Mouse (Mus musculus) spleen, adult 2 months (tissue): Measurements from ENCODE around the gene Pex7. TPM values are rescaled to one million over a fixed set of nuclear protein-coding genes. Genes with fewer than 3 reads are reported as not detected.

Source experiments
- DNase-seq, 2 experiments: peaks; one replicate each; pipeline versions ENCODE4 v3.0.0 to v3.0.0-alpha.2; 2012 to 2021; ENCODE audit warnings: low spot score in 2 of 2, low read depth in 1 of 2
- H3K27ac ChIP-seq: fragments of 200-500 bp; 2 replicates; pipeline ENCODE4 v1.5.1; 2012; ENCODE audit warnings: low read length, inconsistent platforms; ENCODE audit not compliant: insufficient read depth
- H3K27me3 ChIP-seq: fragments of 200-500 bp; 2 replicates; pipeline ENCODE4 v1.6.1; 2012; ENCODE audit warnings: mild to moderate bottlenecking, moderate library complexity, low read length, inconsistent platforms; ENCODE audit not compliant: control insufficient read depth, insufficient read depth
- H3K36me3 ChIP-seq: fragments of 200-500 bp; 2 replicates; pipeline ENCODE4 v1.6.1; 2012; ENCODE audit warnings: mild to moderate bottlenecking, low read length, inconsistent platforms; ENCODE audit not compliant: control insufficient read depth, insufficient read depth
- H3K4me1 ChIP-seq: fragments of 200-500 bp; 2 replicates; pipeline ENCODE4 v1.6.1; 2011; ENCODE audit warnings: inconsistent platforms; ENCODE audit not compliant: control insufficient read depth, insufficient read depth, insufficient read length
- H3K4me3 ChIP-seq: fragments of 200-500 bp; 2 replicates; pipeline ENCODE4 v1.5.1; 2011; ENCODE audit warnings: mild to moderate bottlenecking, inconsistent platforms; ENCODE audit not compliant: insufficient read depth, insufficient read length; ENCODE audit errors: extremely low read depth
- CTCF ChIP-seq: fragments of 200-500 bp; IDR thresholded peaks from 2 replicates; pipeline ENCODE4 v1.5.1; 2011; ENCODE audit warnings: mild to moderate bottlenecking, inconsistent platforms; ENCODE audit not compliant: insufficient read depth, insufficient read length, insufficient replicate concordance; ENCODE audit errors: extremely low read depth
- POLR2A ChIP-seq: fragments of 200-500 bp; IDR thresholded peaks from 2 replicates; pipeline ENCODE4 v1.6.1; 2011; ENCODE audit warnings: low read depth, low read length, inconsistent platforms
- WGBS: fragments of 180-500 bp; shearing (Covaris S2); methylation state at CpG from one replicate; pipeline ENCODE4 v1.1.7; 2018; 5-methylcytosine and 5-hydroxymethylcytosine counted together
- polyA plus RNA-seq: library from polyadenylated mRNA; depleted of rRNA; stranded (reverse); fragments of >200 nt; gene quantifications from 2 replicates; pipeline ENCODE4 v1.2.3, GENCODE M21; 2012

Gene Pex7
- polyA plus RNA-seq, 1 experiment: 14.9 TPM

- Histone ChIP-seq H3K27ac (no peak overlapping the region), H3K36me3 (no peaks in the 10 kb centered on the region), H3K4me3 (no peak overlapping the region), H3K4me1 (peaks cover 3% of the 10 kb centered on the region; the same call in 1 of the 2 replicates), H3K27me3 (no peaks in the 10 kb centered on the region)
- TF ChIP-seq POLR2A: no peak
- no peak for TF ChIP-seq CTCF
- no peak for DNase-seq
- 91% methylated on average over 5 of the region's 5 CpGs for WGBS
These were observed 40.4 kb upstream of the Pex7 start for GRCm38 (mm10) chr10:19947901-19948300.

- Histone ChIP-seq H3K4me3 (no peak overlapping the region), H3K27ac (no peak overlapping the region), H3K27me3 (no peaks in the 10 kb centered on the region), H3K36me3 (no peaks in the 10 kb centered on the region), H3K4me1 (peaks cover 3% of the 10 kb centered on the region; the same call in 1 of the 2 replicates)
- TF ChIP-seq CTCF (no peak), POLR2A (no peak)
- WGBS: 94% methylated on average over 10 of the region's 10 CpGs
- DNase-seq: no peak
These were observed 40.0 kb upstream of the Pex7 start for GRCm38 (mm10) chr10:19947441-19947840.

GRCm38 (mm10) chr10:19946644-19947043, 39.2 kb upstream of the Pex7 start:
- H3K36me3 ChIP-seq: no peaks in the 10 kb centered on the region

GRCm38 (mm10) chr10:19945651-19946050, 38.2 kb upstream of the Pex7 start:
- Histone ChIP-seq H3K36me3 (no peaks in the 10 kb centered on the region), H3K4me3 (no peak overlapping the region), H3K27ac (no peak overlapping the region), H3K27me3 (no peaks in the 10 kb centered on the region), H3K4me1 (peaks cover 10% of the 10 kb centered on the region)
- no peak for TF ChIP-seq POLR2A
- no peak for TF ChIP-seq CTCF
- no peak for DNase-seq
- 89% methylated on average over 7 of the region's 7 CpGs for WGBS

More at GRCm38 (mm10) chr10:19946644-19947043, 39.2 kb upstream of the Pex7 start:
- TF ChIP-seq CTCF (no peak), POLR2A (no peak)
- H3K4me3 ChIP-seq: no peak overlapping the region
- peaks cover 3% of the 10 kb centered on the region; the same call in 1 of the 2 replicates for H3K4me1 ChIP-seq
- DNase-seq: no peak
- no peaks in the 10 kb centered on the region for H3K27me3 ChIP-seq
- 90% methylated on average over 6 of the region's 6 CpGs for WGBS
- H3K27ac ChIP-seq: no peak overlapping the region

- TF ChIP-seq CTCF (no peak), POLR2A (no peak)
- 92% methylated on average over 3 of the region's 3 CpGs for WGBS
These were observed 35.1 kb upstream of the Pex7 start for GRCm38 (mm10) chr10:19942621-19943020.

GRCm38 (mm10) chr10:19941914-19942313, 34.4 kb upstream of the Pex7 start:
- TF ChIP-seq POLR2A: no peak
- TF ChIP-seq CTCF: no peak
- WGBS: 85% methylated on average over 9 of the region's 9 CpGs
- Histone ChIP-seq H3K4me3 (no peak overlapping the region), H3K36me3 (no peaks in the 10 kb centered on the region), H3K27me3 (no peaks in the 10 kb centered on the region), H3K27ac (no peak overlapping the region), H3K4me1 (peaks cover 27% of the 10 kb centered on the region)
- no peak for DNase-seq

More at GRCm38 (mm10) chr10:19942621-19943020, 35.1 kb upstream of the Pex7 start:
- no peaks in the 10 kb centered on the region for H3K36me3 ChIP-seq
- no peak for DNase-seq
- H3K4me1 ChIP-seq: peaks cover 21% of the 10 kb centered on the region
- no peak overlapping the region for H3K4me3 ChIP-seq
- H3K27me3 ChIP-seq: no peaks in the 10 kb centered on the region
- no peak overlapping the region for H3K27ac ChIP-seq

- Histone ChIP-seq H3K4me1 (peaks cover 29% of the 10 kb centered on the region), H3K36me3 (no peaks in the 10 kb centered on the region), H3K27ac (peak overlapping the region; percentile 29; the same call in 1 of the 2 replicates), H3K27me3 (no peaks in the 10 kb centered on the region), H3K4me3 (no peak overlapping the region)
- TF ChIP-seq POLR2A: no peak
- no peak for TF ChIP-seq CTCF
- 7% methylated on average over 6 of the region's 6 CpGs for WGBS
- DNase-seq: no peak
These were observed 33.6 kb upstream of the Pex7 start for GRCm38 (mm10) chr10:19941063-19941462.
